Mouse (Mus musculus) thymus, postnatal 36 days (tissue): ENCODE data around the gene Ninl.
"Not testable (repeated sequence)": the region's sequence is repeated elsewhere in the genome, so short reads cannot be mapped to it uniquely, and the experiment has no call there.

ENCODE experiments used
- DNase-seq, 2 experiments: peaks; one replicate each; pipeline ENCODE4 v3.0.0; 2022; ENCODE audit warnings: mixed read lengths in 2 of 2

The Ninl gene

GRCm38 (mm10) chr2:150947880-150948611 is 91.1 kb downstream of the Ninl start:
- DNase-seq, result not testable (repeated sequence)

DNA sequence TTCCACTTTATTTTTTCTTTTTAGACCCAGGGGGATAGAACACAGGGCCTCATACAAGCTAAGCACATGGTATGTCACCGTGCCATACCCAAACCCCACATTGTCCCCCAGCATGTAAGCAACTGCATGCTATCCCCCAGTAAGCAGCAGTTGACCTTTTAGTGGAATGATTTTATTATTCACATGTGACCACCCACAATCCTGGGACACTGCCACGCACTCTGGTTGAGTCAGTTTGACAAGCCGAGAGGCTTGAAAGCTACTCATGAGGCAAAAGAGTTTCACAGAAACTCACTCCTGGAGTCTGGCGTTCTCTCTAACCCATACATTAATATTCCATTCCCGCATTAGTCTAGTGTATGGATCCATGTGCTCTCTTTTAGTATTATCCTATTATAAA is 91.8 kb downstream of the Ninl start:
- DNase-seq, result not testable (repeated sequence)

GRCm38 (mm10) chr2:150944017-150944416 is 95.2 kb downstream of the Ninl start:
- DNase-seq, result no peak

DNA sequence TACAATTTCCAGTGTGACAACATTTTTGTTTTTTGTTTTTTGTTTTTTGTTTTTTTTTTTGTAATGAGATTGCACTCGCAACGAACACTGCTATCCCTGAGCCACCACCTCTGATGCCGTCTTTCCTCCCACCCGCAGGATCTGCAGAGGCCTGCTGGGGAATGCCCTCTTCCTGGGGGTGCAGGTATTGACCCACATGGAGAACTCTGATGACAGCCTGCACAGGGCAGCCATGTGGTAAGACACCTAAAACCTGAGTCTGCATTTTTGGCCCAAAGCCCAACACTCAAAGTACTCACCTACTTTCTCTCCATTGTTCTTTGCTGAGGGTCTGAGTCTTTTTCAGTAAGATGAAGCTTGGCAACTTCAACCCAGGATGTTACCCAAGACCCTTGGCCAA is 104.5 kb downstream of the Ninl start:
- no peak for DNase-seq

DNA sequence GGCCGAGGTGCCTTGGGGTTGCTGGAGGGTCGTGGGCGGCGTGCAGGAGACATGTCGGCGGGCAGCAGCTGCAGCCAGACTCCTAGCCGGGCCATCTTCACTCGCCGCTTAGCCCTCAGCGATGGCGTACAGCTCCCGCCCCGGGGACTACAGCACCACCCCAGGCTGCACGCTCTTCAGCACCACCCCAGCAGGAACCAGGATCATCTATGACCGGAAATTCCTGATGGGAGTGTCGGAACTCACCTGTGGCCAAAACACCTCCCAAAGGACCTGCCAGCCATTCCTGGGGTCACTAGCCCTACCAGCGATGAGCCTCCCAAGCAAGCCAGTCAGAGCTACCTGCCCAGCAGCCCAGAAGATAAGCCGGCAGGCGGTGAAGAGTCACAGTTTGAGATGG is 105.7 kb downstream of the Ninl start:
- no peak for DNase-seq

GRCm38 (mm10) chr2:150930806-150931205 is 108.4 kb downstream of the Ninl start:
- no peak for DNase-seq

DNA sequence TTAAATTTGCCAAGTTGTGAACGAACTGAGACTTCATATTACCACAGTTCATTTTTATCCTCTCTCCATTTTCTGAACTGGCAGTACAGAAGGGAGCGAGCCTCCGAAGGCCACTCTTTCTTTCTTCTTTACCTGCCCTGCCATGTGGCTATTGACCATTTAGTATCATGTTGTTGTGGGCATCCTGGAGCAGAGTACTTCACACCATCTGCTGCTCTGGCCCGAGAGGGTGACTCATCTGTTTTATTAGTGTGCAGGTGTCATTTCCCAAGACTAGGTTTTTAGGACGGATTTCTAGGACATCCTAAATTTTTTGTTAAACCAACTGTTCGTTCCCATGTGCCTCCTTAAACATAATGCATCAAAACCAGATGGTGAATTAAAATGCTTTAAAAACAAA is 110.0 kb downstream of the Ninl start:
- DNase-seq, result no peak

GRCm38 (mm10) chr2:150927038-150927720 is 112.0 kb downstream of the Ninl start:
- no peak for DNase-seq

DNA sequence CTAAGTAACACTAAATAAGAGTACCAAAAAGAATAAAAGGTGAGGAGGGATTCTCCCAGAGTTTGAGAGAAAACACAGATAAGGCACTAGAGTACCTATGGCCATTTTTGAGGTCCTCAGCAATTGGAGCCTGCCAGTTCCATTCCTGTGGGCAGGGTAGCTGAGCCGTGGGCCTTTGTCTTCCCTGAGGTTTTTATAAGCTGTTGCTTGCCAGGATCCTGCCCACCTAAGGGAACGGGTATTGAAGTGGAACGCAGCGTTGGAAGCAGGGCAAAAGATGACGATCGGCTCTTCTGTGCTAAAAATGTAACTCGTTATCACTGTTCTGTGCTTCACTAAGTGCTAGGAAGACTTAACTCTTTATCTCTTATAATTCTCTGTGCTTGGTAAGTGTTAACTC is 115.7 kb downstream of the Ninl start:
- no peak for DNase-seq

GRCm38 (mm10) chr2:150923026-150923425 is 116.2 kb downstream of the Ninl start:
- no peak for DNase-seq

DNA sequence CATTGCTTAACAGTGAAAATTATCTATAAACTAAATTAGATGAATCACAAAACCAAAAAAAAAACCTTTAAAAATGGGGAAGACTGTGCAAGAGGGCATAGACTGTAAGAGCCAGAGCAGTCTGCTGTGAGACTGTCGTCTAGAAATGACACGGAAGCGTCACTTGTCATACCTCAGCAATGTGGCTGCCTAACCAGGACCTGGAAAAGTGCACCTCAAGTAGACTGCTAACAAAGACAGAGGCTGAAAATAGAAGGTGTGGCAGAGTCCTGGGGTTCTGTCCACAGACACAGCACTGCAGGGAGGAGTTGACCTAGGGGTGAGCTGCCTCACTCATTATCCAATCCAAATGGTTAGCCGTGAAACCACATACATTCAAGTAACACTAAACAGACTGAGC is 117.0 kb downstream of the Ninl start:
- DNase-seq, result no peak

- DNase-seq, result no peak
Measured at GRCm38 (mm10) chr2:150921697-150922096, 117.5 kb downstream of the Ninl start.

GRCm38 (mm10) chr2:150920543-150920942 is 118.6 kb downstream of the Ninl start:
- no peak for DNase-seq

- no peak for DNase-seq
Measured at GRCm38 (mm10) chr2:150918720-150919119, 120.5 kb downstream of the Ninl start.

GRCm38 (mm10) chr2:150915786-150916185 is 123.4 kb downstream of the Ninl start:
- DNase-seq, result no peak

DNA sequence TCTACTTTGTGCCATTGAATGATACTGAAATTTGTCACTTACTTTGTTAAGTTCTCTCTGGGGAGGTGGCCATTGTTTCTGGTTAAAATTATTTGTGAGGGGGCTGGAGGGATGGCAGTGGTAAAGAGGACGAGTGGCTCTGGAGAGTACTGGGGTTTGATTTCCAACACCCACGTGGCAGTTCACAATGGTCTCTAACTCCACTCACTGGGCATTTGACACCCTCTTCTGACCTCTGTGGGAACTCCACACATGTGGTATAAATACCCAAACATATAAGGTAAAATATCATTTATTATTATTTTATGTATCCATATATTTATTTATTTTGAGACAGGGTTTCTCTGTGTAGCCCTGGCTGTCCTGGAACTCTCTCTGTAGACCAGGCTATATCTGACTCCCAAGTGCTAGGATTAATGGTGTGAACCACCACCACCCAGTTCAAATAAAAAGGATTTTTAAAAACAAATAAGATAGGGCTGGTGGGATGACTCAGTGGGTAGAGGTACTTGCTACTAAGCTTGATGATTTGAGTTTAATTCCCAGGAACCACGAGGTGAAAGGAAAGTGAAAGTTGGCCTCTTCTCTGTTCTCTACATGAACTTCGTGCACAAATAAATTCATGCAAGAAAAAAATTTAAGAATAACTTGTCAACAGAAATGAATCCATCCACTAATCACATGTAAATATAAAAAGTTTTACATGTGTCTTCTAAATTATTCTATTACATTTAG is 124.2 kb downstream of the Ninl start:
- no peak for DNase-seq

- DNase-seq, result no peak
Measured at GRCm38 (mm10) chr2:150910295-150910881, 128.8 kb downstream of the Ninl start.

GRCm38 (mm10) chr2:150909429-150910039 is 129.6 kb downstream of the Ninl start:
- peak; percentile 96 to 97 for DNase-seq

- DNase-seq, result not testable (repeated sequence)
Measured at GRCm38 (mm10) chr2:150908881-150909280, 130.3 kb downstream of the Ninl start.

GRCm38 (mm10) chr2:150904936-150905450 is 134.2 kb downstream of the Ninl start, which contains the start of gene Gins1:
Gins1 (plus strand) TSS chr2:150905400.
- no peak for DNase-seq

- peak; percentile 97 to 98 for DNase-seq
Measured at GRCm38 (mm10) chr2:150904272-150904935, 134.8 kb downstream of the Ninl start, which contains the start of gene Abhd12. Abhd12 (minus strand) TSS chr2:150904741.

- DNase-seq, result no peak
Measured at GRCm38 (mm10) chr2:150902347-150902746, 136.8 kb downstream of the Ninl start.
